8 mouse cellular contexts compared by ENCODE assay signal in genomic region chr17:83351119-83351531, GRCm38 (mm10). TPM values are rescaled to one million over a fixed set of nuclear protein-coding genes. Genes with fewer than 3 reads are reported as not detected.
DNase-seq lines count a peak whose midpoint lies in the region; ATAC-seq and TF ChIP-seq lines count a peak whose summit lies in the region.

No protein-coding gene starts in this region.

- peak overlapping the region; percentile 93 for H3K4me2 ChIP-seq in CH12.LX (ENCODE audit: insufficient read depth, low read depth, poor library complexity, severe bottlenecking)
- H3K4me2 ChIP-seq in hindbrain, postnatal 0 days (ENCODE audit: low read depth, low read length), result peak overlapping the region; percentile 83
- peak overlapping the region; percentile 77 for H3K4me2 ChIP-seq in midbrain, embryonic 12.5 days (replicated peaks)

- no peak for TF ChIP-seq RAD21 in CH12.LX (IDR thresholded peaks at IDR 0.05; ENCODE audit: low read depth, low read length)

- under 1% methylated on average over 32 of the region's 57 CpGs for WGBS in hindbrain, postnatal 0 days
- WGBS in midbrain, embryonic 12.5 days, result 1% methylated on average over 36 of the region's 57 CpGs

- no peaks in the 10 kb centered on the region for H3K27me3 ChIP-seq in CH12.LX (replicated peaks)
- no peaks in the 10 kb centered on the region for H3K27me3 ChIP-seq in hindbrain, postnatal 0 days (ENCODE audit: insufficient read depth, low read length)
- H3K27me3 ChIP-seq in midbrain, embryonic 12.5 days, result no peaks in the 10 kb centered on the region

- dilution Hi-C loops in CH12.LX (cut with MboI; ENCODE audit: extremely low pct_ligation_motif_present, extremely low pct_unique_long_range_greater_than_20kb, low sequenced_read_pairs), result no loop called here

- H3K4me1 ChIP-seq in CH12.LX (ENCODE audit: control insufficient read depth in 1 of 2, insufficient read depth in 2 of 2), result peaks cover 3 to 32% of the 10 kb centered on the region in 2 experiments; a peak in 3 of 4 replicates
- H3K4me1 ChIP-seq in brown adipose tissue, adult 24 weeks (ENCODE audit: control insufficient read depth, insufficient read depth, insufficient read length, low read length), result peaks cover 2% of the 10 kb centered on the region; the same call in 1 of the 2 replicates
- H3K4me1 ChIP-seq in hindbrain, postnatal 0 days (ENCODE audit: insufficient read depth, low read length), result peaks cover 8% of the 10 kb centered on the region; the same call in 1 of the 2 replicates
- H3K4me1 ChIP-seq in midbrain, embryonic 12.5 days, result peaks cover 21% of the 10 kb centered on the region

- no peak for TF ChIP-seq CTCF in CH12.LX (conservative IDR thresholded peaks at IDR 0.05 in 1 of 2, IDR thresholded peaks at IDR 0.05 in 1 of 2; ENCODE audit: low read depth in 2 of 2, low read length in 2 of 2)
- TF ChIP-seq CTCF in hindbrain, postnatal 0 days (IDR thresholded peaks at IDR 0.05; ENCODE audit: low read depth), result no peak

- H3K4me3 ChIP-seq in CH12.LX (replicated peaks in 1 of 3; ENCODE audit: low read depth in 2 of 3, low read length in 2 of 3, poor library complexity in 1 of 3), result peak overlapping the region; percentile 83 to 97 (median 91)
- H3K4me3 ChIP-seq in brown adipose tissue, adult 24 weeks (ENCODE audit: insufficient read depth, low read depth, low read length), result peak overlapping the region; percentile 89
- H3K4me3 ChIP-seq in hindbrain, postnatal 0 days (ENCODE audit: low read length), result peak overlapping the region; percentile 87
- peak overlapping the region; percentile 94 for H3K4me3 ChIP-seq in midbrain, embryonic 12.5 days

- no peak for TF ChIP-seq EP300 in CH12.LX (IDR thresholded peaks at IDR 0.05; ENCODE audit: low read length)

- H3K27ac ChIP-seq in CH12.LX (ENCODE audit: insufficient read depth, low read depth), result 0 out of 2 replicates have a peak overlapping the region, but pooled peaks have one; percentile 5
- peak overlapping the region; percentile 43; the same call in 1 of the 2 replicates for H3K27ac ChIP-seq in brown adipose tissue, adult 24 weeks (replicated peaks; ENCODE audit: low read depth, low read length)
- H3K27ac ChIP-seq in hindbrain, postnatal 0 days, result peak overlapping the region; percentile 90
- peak overlapping the region; percentile 91 for H3K27ac ChIP-seq in midbrain, embryonic 12.5 days (replicated peaks)

- peak; percentile 83 for ATAC-seq in hindbrain, postnatal 0 days
- peak; percentile 84 for ATAC-seq in midbrain, embryonic 12.5 days (ENCODE audit: low FRiP score, low read depth)

- in situ Hi-C loops in CH12.LX (cut with MboI; ENCODE audit: low pct_ligation_motif_present, low pct_unique_long_range_greater_than_20kb, low sequenced_read_pairs), result no loop called here

- H3K9ac ChIP-seq in CH12.LX (ENCODE audit: insufficient read depth, low read depth), result peak overlapping the region; percentile 89
- peak overlapping the region; percentile 88 for H3K9ac ChIP-seq in hindbrain, postnatal 0 days (replicated peaks; ENCODE audit: low read length)
- peak overlapping the region; percentile 95 for H3K9ac ChIP-seq in midbrain, embryonic 12.5 days (replicated peaks)

- TF ChIP-seq POLR2A in CH12.LX (IDR thresholded peaks at IDR 0.05; ENCODE audit: low read depth, low read length), result no peak

- peak; percentile 45 for DNase-seq in gastrocnemius, postnatal 10 days
- no peak for DNase-seq in gastrocnemius, adult 18-20 months (ENCODE audit: low spot score)
- no peak for DNase-seq in CH12.LX (ENCODE audit: extremely low read depth)
- peak; percentile 57 for DNase-seq in hindbrain, postnatal 0 days (ENCODE audit: low spot score)
- DNase-seq in ovary, adult 18-20 months (ENCODE audit: low spot score), result no peak
- no peak for DNase-seq in kidney, adult 8-10 months

- peaks cover 36% of the 10 kb centered on the region for H3K79me2 ChIP-seq in CH12.LX (replicated peaks; ENCODE audit: control insufficient read depth, extremely low read depth, insufficient read depth, poor library complexity, severe bottlenecking)

- no peaks in the 10 kb centered on the region for H3K9me3 ChIP-seq in CH12.LX (replicated peaks; ENCODE audit: low read length)
- no peaks in the 10 kb centered on the region for H3K9me3 ChIP-seq in hindbrain, postnatal 0 days (ENCODE audit: low read length)
- H3K9me3 ChIP-seq in midbrain, embryonic 12.5 days, result no peaks in the 10 kb centered on the region

- H3K36me3 ChIP-seq in CH12.LX (replicated peaks in 1 of 2; ENCODE audit: control insufficient read depth in 1 of 2, insufficient read depth in 1 of 2, low read length in 1 of 2), result peaks cover 0 to 6% of the 10 kb centered on the region in 2 experiments
- no peaks in the 10 kb centered on the region for H3K36me3 ChIP-seq in hindbrain, postnatal 0 days (ENCODE audit: insufficient read depth, low read length)
- H3K36me3 ChIP-seq in midbrain, embryonic 12.5 days, result no peaks in the 10 kb centered on the region

TF ChIP-seq in CH12.LX, 34 proteins besides CTCF, POLR2A, EP300 and RAD21:
- TF ChIP-seq USF1 (IDR thresholded peaks at IDR 0.05; ENCODE audit: low read depth, low read length) (no peak), UBTF (IDR thresholded peaks at IDR 0.05; ENCODE audit: low read depth, low read length) (peak; percentile 56; the same call in 1 of the 2 replicates), MEF2A (IDR thresholded peaks at IDR 0.05; ENCODE audit: borderline replicate concordance, low read depth, low read length) (no peak), MAX (IDR thresholded peaks at IDR 0.05; ENCODE audit: low read length) (0 out of 2 replicates have a peak, but pooled peaks have one; percentile 6), TBP (conservative IDR thresholded peaks at IDR 0.05; ENCODE audit: low read depth, low read length) (no peak)

RNA-seq across cellular contexts. Expression of gene Eml4, which starts 0.4 kb away (rescaled TPM):
- total RNA-seq in gastrocnemius, postnatal 10 days (2021), result 1 to 10 TPM; 4.8 to 7.7 TPM
- total RNA-seq in gastrocnemius, adult 18-20 months (2021), result 1 to 10 TPM; 1.8 to 2.1 TPM
- total RNA-seq in CH12.LX (2012; rRNA removed) (38.2 and 43.7 TPM in 2 replicates), CH12.LX (2014; rRNA removed) (75.6 and 75.9 TPM in 2 replicates)
- 58.6 and 60.1 TPM in 2 replicates for polyA plus RNA-seq in CH12.LX (2012; ENCODE audit: insufficient read length, low read depth)
- polyA plus RNA-seq in brown adipose tissue, adult 24 weeks (2012; ENCODE audit: insufficient read depth, insufficient read length, missing spikeins), result 2.5 and 2.7 TPM in 2 replicates
- 42.9 and 47.8 TPM in 2 replicates for total RNA-seq in hindbrain, postnatal 0 days (2014; rRNA removed)
- polyA plus RNA-seq in hindbrain, postnatal 0 days (2015; fragmentation: Nextera tagmentation; extraction: Ambion mirVana), result 18.7 and 20.2 TPM in 2 replicates
- polyA plus RNA-seq in midbrain, embryonic 12.5 days (2016; fragmentation: Nextera tagmentation; extraction: Ambion mirVana), result 43.4 and 47.4 TPM in 2 replicates

Comparison
In these comparisons a context has a peak if more than half of its experiments do, and no peak if none do; other contexts are left out.
1. DNase-seq: peak in gastrocnemius, postnatal 10 days (single experiment) and hindbrain, postnatal 0 days (single experiment); none in gastrocnemius, adult 18-20 months (single experiment), CH12.LX (single experiment), ovary, adult 18-20 months (single experiment) and kidney, adult 8-10 months (0 of 2).
2. H3K27ac ChIP-seq: peak in every context shown above with its lines; median percentile 91 in midbrain, embryonic 12.5 days; 90 in hindbrain, postnatal 0 days; 43 in brown adipose tissue, adult 24 weeks; 5 in CH12.LX.
3. Peak in every context shown above with its lines, with median percentiles within 50 percentile points of each other: H3K4me2 ChIP-seq, H3K4me3 ChIP-seq and H3K9ac ChIP-seq.